Mouse (Mus musculus): ENCODE results near the gene Gm45808. TPM values are rescaled to one million over a fixed set of nuclear protein-coding genes. Genes with fewer than 3 reads are reported as not detected.
A peak's percentile ranks its signal among the peaks of the same experiment; 100 is the strongest.
"Not testable (repeated sequence)": the region's sequence is repeated elsewhere in the genome, so short reads cannot be mapped to it uniquely, and the experiment has no call there.

The Gm45808 gene
- total RNA-seq, 2 experiments from 2014 or later: 0.73 TPM; not detected in 1

DNA sequence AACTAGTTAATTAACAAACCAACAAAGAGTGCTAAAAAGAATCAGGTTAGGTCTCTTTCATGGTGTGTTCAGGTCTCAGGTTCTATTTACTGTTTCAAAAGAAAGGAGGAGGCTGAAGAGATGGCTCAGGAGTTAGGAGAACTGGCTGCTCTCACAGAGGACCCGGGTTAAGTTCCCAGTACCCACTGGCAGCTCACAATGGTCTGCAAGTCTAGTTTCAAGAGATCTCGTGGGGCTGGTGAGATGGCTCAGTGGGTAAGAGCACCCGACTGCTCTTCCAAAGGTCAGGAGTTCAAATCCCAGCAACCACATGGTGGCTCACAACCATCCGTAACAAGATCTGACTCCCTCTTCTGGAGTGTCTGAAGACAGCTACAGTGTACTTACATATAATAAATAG, 6.3 kb downstream of the Gm45808 start:
- DNase-seq (ENCODE audit: low spot score in 2 of 2); intact Hi-C loops (cut with DNase I): not testable (repeated sequence)

DNA sequence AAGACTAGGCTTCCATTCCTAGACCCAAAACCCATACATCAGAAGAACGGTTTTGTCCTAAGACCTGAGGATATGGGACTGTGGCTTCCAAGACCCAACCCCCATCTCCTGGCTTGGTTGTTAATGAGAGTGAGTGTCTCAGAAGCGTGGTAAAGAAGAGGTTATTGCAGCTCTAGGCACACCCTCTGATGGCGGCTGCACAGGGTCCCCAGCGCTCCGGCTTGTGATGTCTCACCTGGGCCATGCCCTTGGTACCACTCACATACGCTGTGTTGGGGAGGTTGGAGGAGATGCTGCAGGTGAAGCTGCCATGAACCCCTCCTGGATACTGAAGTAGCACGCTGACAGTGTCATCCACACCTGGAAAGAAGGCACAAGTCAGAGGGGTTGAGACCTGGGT, 7.8 kb downstream of the Gm45808 start:
- DNase-seq (ENCODE audit: low spot score in 2 of 2): no peak
- intact Hi-C loops (cut with DNase I): loop anchor here (5.0 kb wide), 1 partner anchor 44 kb away; no protein-coding TSS in a partner anchor

DNA sequence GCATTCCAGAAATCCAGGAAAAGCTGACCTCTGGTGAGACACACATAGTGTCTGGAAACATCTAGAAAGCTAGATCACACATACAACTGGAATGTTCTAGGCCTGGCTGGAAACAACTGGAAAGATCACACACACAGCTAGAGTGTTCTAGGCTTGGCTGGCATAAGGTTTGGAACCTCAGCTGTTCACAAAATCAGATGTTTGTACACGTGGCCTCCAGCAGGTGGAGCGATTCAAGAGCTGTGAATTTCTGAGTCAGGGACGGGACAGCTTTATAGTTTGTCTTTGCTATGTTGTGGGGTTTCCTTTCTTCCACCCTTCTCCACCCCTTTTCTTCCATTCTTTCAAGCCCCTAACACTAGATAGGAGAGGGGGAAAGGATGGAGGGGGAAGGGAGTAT, 9.6 kb downstream of the Gm45808 start:
- DNase-seq (ENCODE audit: low spot score in 2 of 2): peak; percentile 64 to 79
- intact Hi-C loops (cut with DNase I): loop anchor here (2.0 to 5.0 kb wide), 2 partner anchors 45 to 84 kb away; no protein-coding TSS in a partner anchor

DNA sequence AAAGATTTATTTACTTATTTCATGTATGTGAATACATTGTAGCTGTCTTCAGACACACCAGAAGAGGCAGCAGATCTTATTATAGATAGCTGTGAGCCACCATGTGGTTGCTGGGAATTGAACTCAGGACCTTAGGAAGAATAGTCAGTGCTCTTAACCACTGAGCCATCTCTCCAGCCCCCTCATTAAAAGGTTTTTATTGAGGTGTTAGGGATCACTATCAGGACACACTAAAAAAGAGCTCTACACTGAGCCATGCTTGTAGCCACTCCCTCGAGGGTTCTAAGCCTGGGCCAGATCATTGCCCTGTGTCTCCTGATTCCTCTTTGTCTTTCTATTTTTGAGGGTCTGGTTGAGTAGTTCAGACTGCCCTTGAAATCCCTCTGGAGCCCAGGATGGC, 10.2 kb downstream of the Gm45808 start:
- intact Hi-C loops (cut with DNase I): loop anchor here (2.0 to 5.0 kb wide), 2 partner anchors 46 to 84 kb away; no protein-coding TSS in a partner anchor
- no peak for DNase-seq (ENCODE audit: low spot score in 2 of 2)

DNA sequence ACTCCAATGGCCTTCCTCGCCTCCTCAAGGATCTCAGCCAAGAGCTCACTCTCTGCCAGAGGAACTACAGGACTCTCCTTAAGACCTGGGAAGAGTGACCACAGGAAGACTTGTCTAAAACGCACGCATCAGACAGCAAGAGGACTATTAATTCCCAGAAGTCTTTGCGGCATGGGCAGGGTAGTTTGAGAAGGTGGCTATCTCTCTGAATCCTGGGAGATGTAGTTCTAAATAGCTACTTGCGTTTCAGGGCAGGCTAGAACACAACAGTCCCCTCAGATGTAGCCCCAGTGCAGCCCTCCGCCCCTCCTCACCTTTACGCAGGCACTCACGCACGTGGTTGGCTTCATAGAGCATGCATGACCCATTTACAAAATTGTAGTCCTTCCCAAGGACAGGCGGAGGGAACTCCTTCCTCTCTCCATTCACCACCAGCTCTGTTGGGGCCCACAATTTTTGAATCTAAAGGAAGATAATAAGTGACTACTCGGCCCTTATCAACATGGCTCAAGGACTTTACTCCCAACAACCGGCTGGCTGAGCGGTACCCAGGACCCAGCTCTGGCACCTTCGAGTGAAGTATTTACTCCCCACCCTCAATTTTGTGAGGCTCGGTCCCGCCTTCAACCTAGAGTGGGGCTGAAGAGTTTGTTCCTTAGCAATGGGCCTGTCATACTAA, 11.2 kb downstream of the Gm45808 start:
- intact Hi-C loops (cut with DNase I): loop anchor here (5.0 kb wide), 1 partner anchor 47 kb away; no protein-coding TSS in a partner anchor
- peak in 1 of 2 experiments; percentile 31 for DNase-seq (ENCODE audit: low spot score in 2 of 2)

DNA sequence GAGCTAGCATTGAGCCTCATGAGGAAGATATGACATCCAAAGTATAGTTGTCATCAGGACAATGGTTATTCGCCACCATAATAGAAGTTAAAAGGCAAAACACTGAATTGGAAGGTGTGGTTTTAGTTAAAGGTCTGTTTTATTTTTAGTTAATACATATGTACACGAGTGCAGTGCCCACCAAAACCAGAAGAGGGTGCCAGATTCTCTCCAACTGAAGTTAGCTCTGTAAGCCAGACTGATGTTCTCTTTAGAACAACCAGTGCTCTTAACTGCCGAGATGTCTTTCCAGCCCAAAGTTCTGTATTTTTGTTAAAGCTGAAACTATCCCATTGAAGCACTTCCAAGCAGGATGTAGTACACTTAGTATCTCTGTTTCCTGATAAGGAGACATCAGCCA, 15.7 kb downstream of the Gm45808 start:
- intact Hi-C loops (cut with DNase I): no loop called here

DNA sequence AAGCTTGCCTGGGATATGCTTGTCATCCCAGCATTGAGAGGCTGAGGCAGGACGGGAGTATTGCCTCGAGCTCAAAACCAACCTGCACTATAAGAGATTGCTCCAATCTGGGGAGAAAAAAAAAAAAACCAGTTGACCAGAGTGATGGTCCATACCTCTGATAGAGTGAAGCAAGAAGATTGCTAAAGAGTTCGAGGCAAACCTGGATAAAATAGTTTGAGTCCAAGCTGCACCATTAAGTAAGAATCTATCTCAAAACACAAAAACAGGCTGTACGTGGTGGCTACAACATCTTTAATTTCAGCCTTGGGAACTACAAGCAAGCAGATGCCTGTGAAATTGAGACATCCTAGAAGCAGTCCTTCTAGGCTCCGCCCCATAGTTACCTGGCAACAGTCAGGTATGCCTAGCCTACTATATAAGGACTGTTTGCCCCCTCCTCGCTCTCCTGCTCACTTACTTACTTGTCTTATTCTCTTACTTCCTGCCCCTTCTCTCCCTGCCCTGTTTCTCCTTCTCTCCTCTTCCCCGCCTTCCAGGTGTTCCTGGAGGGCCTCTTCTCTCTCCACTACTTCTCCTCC, 19.4 kb downstream of the Gm45808 start:
- intact Hi-C loops (cut with DNase I): loop anchor here (10.0 kb wide), 1 partner anchor 238 kb away; the partner anchor contains the start of gene Dbp
- no peak for DNase-seq (ENCODE audit: low spot score in 2 of 2)

More for the DNA sequence above, 15.7 kb downstream of the Gm45808 start:
- peak; percentile 79 to 85 for DNase-seq (ENCODE audit: low spot score in 2 of 2)

DNA sequence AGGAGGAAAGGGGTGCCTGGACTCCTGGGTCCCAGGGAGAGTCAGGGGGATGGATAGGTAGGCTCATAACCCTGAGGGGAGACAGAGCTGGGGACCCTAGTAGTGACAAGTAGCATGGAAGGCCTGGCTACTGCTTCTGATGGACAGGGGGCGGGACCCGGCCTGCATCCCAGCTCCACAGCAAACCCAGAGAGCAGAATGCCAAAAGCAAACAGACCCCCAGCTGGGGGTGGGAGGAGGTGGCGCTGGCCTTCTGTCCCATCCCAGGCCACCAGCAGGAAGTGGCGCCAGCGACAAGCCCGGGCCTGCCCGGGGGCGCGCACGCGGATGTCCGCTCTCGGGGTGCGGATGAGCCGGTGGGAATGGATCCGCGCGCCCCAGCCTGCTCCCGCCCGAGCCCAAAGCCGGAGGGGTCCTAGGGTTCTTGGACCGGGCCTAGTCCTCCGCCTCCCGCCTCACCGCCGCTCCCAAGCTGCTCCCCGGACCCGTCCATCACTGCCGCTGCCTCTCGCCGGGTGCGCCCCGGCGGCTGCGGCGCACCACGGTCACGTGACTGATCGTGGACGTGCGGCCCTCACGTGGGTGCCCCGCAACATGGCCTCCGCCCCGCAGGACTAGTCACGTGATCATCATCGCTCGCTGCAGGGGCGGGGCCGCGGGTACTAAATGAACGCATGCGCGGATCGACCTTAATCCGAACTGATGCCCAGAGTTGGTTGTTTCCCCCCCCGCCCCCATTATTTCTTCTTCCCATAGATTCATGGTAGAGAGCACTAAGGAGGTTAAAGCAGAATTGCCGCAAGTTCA, 20.1 kb downstream of the Gm45808 start, which contains the start of gene Bax:
Gene Bax, minus strand, starts transcription at position 616 of the 807 bp plus-strand sequence.
- DNase-seq (ENCODE audit: low spot score in 2 of 2): peak; percentile 97
- intact Hi-C loops (cut with DNase I): loop anchor here (10.0 kb wide), 1 partner anchor 238 kb away; the partner anchor contains the start of gene Dbp

DNA sequence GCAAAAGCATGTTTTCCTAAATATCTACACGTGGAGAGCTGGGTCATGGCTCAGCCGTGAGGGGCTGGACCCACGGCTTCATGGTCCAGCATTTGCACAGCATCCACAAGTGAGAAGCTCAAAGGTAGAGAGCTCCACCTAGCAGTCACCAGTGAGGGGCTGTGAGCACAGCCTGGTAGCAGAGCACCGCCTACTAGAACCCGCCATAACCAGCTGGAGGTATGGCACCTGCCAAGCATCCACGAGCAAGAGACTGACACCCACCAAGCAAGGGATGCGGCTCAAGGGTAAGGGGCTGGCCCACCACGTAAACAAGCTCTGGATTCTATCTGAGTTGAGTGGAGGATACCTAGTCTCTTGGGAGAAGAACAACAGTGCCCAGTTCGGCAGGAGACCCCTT, 21.1 kb downstream of the Gm45808 start:
- intact Hi-C loops (cut with DNase I): loop anchor here (10.0 kb wide), 1 partner anchor 239 kb away; the partner anchor contains the start of gene Dbp
- DNase-seq (ENCODE audit: low spot score in 2 of 2): no peak

DNA sequence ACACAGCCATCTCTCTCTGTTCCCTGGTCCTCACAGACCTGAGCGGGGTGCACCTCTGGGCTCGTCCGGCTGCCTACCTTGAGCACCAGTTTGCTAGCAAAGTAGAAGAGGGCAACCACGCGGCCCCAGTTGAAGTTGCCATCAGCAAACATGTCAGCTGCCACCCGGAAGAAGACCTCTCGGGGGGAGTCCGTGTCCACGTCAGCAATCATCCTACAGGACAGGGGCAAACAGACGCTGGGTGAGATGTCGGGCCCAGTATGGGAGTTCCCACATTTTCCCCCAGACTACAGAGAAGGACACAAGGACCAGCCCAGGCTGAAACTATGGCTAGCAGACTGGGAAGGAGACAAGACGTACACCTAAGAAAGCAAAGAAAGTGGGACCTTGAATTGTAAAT, 21.5 kb downstream of the Gm45808 start:
- DNase-seq (ENCODE audit: low spot score in 2 of 2): no peak
- intact Hi-C loops (cut with DNase I): loop anchor here (10.0 kb wide), 1 partner anchor 240 kb away; the partner anchor contains the start of gene Dbp

DNA sequence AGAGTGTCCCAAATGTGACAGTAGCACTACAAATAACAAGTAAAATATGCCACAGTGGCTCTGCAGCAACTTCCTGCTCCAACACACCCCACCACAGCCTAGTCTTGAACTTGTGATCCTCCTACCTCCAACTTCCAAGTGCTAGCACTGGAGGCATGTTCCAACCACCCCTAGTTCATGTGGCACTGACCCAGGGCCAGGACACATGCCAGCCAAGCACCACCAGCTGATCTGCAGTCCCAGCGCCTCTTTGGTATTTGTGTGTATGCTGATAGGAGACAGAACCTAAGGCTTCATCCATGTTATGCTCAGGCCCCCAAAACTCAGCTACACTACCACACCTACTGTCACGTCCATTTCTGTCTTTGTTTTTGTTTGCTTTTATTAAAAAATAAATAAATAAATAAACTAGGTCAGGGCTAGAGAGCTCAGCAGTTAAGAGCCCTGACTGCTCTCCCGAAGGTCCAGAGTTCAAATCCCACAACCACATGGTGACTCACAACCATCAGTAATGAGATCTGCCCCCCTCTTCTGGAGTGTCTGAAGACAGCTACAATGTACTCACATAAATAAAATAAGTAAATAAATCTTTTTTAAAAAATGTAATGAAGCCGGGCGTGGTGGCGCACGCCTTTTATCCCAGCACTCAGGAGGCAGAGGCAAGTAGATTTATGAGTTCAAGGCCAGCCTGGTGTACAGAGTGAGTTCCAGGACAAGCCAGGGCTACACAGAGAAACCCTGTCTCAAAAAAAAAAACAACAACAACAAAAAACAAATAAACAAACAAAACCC, 22.4 kb downstream of the Gm45808 start:
- intact Hi-C loops (cut with DNase I): loop anchor here (10.0 kb wide), 1 partner anchor 241 kb away; the partner anchor contains the start of gene Dbp
- no peak for DNase-seq (ENCODE audit: low spot score in 2 of 2)

DNA sequence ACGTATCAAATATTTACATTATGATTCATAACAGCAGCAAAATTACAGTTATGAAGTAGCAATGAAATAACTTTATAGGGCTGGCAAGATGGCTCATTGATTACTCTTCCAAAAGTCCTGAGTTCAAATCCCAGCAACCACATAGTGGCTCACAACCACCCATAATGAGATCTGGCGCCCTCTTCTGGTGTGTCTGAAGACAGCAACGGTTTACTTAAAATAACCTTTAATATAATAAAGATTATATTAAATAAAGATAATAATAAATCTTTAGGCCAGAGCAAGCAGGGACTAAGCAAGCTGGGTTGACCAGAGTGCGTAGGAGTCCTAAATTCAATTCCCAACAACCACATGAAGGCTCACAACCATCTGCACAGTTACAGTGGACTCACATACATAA, 23.7 kb downstream of the Gm45808 start:
- intact Hi-C loops (cut with DNase I): loop anchor here (10.0 kb wide), 1 partner anchor 242 kb away; the partner anchor contains the start of gene Dbp
- not testable (repeated sequence) for DNase-seq (ENCODE audit: low spot score in 2 of 2)

DNA sequence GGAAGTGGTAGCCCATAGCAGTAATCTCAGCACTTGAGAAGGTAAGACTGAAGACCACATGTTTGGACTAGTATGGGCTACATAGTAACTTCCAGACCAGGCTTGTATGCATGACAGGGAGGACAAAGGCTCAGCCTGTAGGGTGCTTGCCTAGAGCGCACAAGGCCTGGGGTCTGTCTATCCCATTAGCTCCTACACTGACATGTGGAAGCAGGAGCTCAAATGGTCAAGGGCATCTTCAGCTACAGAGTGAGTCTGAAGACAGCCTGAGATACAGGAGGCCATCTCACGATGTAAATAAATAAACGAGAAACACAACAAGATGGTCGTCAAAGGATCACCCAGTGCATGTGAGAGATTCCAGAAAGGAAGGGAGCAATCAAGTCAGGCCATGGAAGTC, 24.3 kb downstream of the Gm45808 start:
- intact Hi-C loops (cut with DNase I): loop anchor here (10.0 kb wide), 1 partner anchor 242 kb away; the partner anchor contains the start of gene Dbp
- DNase-seq (ENCODE audit: low spot score in 2 of 2): no peak

DNA sequence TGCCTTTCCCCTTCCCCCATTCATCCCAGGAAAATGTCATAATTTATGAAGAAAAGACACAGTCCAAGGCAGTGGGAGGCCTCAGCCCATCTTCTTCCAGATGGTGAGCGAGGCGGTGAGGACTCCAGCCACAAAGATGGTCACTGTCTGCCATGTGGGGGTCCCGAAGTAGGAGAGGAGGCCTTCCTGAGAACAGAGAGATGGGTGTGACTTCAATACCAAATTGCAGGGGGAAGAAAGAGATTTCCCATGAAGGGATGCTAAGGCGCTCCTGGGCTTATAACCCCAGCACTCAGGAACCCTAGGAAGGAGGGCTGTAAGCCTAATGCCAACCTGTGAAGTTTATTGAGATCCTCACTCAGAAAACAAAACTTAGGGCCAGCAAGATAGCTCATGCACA, 24.8 kb downstream of the Gm45808 start:
- no peak for DNase-seq (ENCODE audit: low spot score in 2 of 2)
- intact Hi-C loops (cut with DNase I): loop anchor here (10.0 kb wide), 1 partner anchor 243 kb away; the partner anchor contains the start of gene Dbp

DNA sequence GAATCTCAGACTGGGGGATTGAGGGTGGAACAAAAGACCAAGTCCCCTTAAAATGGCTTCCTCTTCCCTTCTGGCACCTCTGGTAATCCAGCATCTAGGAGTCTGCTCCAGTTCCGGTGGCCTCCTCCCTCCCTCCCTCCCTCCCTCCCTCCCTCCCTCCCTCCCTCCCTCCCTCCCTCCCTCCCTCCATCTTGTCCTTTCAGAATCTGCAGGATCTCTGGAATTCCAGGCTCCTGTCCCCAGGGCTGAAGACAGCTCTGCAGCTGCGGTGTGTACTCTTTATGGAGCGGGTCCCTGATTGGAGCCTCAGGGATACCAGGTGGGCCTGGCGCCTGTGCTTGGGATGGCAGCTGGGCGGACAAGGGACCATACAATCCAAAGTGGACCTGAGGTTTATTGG, 25.3 kb downstream of the Gm45808 start:
- no peak for DNase-seq (ENCODE audit: low spot score in 2 of 2)
- intact Hi-C loops (cut with DNase I): loop anchor here (10.0 kb wide), 1 partner anchor 243 kb away; the partner anchor contains the start of gene Dbp

DNA sequence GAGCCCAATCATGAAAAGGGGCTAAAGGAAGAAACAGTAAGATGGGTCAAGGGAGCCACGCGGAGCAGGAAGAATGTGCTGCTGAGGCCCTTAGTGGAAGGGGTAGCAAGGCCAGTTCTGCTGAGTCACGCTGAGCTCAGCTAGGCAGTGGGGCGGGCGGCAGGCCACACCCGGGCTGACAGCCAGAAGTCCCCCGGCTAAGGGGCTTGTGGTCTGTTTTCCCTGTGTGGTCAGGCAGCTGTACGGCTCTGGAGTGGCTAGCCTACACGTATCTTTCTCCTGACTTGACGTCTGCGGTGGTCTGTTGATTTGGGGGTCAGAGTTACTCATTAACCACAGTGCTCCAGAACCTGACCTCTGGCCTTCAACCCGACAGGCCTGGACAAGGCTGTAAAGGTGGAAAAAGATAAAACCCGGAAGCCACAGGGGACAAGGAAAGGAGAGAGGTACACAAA, 25.7 kb downstream of the Gm45808 start:
- intact Hi-C loops (cut with DNase I): loop anchor here (10.0 kb wide), 1 partner anchor 244 kb away; the partner anchor contains the start of gene Dbp
- DNase-seq (ENCODE audit: low spot score in 2 of 2): peak in 1 of 2 experiments; percentile 38

DNA sequence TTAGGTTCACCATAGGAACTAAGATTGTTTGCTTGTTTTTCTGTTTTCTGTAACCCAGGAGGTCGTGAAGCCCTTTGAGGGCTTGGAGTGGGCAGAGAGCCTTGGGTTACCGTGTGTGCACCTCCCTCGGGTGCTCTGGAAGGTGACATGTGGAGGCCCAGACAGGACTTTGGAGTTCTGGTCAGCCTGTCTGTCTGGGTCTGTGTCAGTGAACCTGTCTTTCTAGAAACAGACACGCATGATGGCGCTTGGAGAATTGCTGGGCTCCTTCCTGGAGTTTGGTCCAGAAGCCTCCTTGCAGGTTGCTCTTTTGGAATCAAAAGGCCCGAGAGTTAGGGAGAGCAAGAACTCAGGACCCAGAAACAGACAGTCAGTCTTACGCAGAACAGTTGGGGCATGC, 26.2 kb downstream of the Gm45808 start:
- intact Hi-C loops (cut with DNase I): loop anchor here (10.0 kb wide), 1 partner anchor 244 kb away; the partner anchor contains the start of gene Dbp
- DNase-seq (ENCODE audit: low spot score in 2 of 2): peak in 1 of 2 experiments; percentile 14

DNA sequence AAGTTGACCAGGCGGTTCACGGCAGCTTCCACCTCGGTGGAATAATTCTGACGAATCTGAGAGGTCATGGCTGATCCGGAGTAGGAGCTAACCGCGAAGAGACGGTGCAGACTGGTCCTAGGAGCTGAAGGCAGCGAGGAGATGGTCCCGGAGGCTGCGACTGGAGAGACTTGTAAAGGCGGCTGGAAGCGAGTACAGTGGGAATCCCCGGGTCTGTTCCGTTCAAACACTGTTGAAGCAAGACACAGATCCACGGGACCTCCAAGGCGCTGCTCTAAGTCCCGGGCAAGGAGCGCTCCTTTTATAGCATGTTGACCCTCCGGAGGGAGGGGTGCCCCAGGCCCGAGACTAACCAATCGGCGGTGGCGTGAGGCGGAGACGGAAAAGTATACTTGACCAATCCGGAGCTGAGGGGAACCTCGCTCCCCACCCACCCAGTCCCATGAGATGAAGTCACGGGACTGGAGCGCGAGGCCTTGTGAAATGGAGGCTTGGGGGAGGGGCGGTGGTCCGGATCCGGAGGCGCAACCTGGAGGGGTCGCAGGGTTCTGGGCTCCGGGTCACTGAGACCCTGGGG, 27.0 kb downstream of the Gm45808 start, which contains the start of gene Ftl1:
Gene Ftl1, minus strand, starts transcription at position 321 of the 577 bp plus-strand sequence.
- intact Hi-C loops (cut with DNase I): loop anchor here (10.0 kb wide), 1 partner anchor 245 kb away; the partner anchor contains the start of gene Dbp
- peak; percentile 94 to 99 for DNase-seq (ENCODE audit: low spot score in 2 of 2)

Measured in left cerebral cortex, postnatal 25 days (tissue).